Mouse (Mus musculus) hindbrain, embryonic 13.5 days (tissue): Measurements from ENCODE around the gene Cd300e. TPM values are rescaled to one million over a fixed set of nuclear protein-coding genes. Genes with fewer than 3 reads are reported as not detected.
"Not testable (repeated sequence)": the region's sequence is repeated elsewhere in the genome, so short reads cannot be mapped to it uniquely, and the experiment has no call there.

Source experiments
- ATAC-seq: fragments of 200-750 bp; cut with Nextera tagmentation; 2 replicates; pipeline ENCODE4 v1.8.0; 2017; ENCODE audit warnings: moderate TSS enrichment; ENCODE audit not compliant: low FRiP score
- H3K27ac ChIP-seq: fragments of 300-500 bp; sonication (generic); 2 replicates; pipeline ENCODE4 v1.5.1; 2015; ENCODE audit warnings: inconsistent platforms, mild to moderate bottlenecking, moderate library complexity
- H3K27me3 ChIP-seq: fragments of 300-500 bp; sonication (generic); 2 replicates; pipeline ENCODE4 v1.6.1; 2015; ENCODE audit warnings: mild to moderate bottlenecking, inconsistent platforms
- H3K36me3 ChIP-seq: fragments of 300-500 bp; sonication (generic); 2 replicates; pipeline ENCODE4 v1.6.1; 2015; ENCODE audit warnings: mild to moderate bottlenecking, inconsistent platforms
- H3K4me1 ChIP-seq: fragments of 300-500 bp; sonication (generic); replicated peaks from 2 replicates; pipeline ENCODE4 v1.6.1; 2015; ENCODE audit warnings: inconsistent platforms
- H3K4me2 ChIP-seq: fragments of 300-500 bp; sonication (generic); 2 replicates; pipeline ENCODE4 v1.6.1; 2015; ENCODE audit warnings: inconsistent platforms, mild to moderate bottlenecking, moderate library complexity
- H3K4me3 ChIP-seq: fragments of 300-500 bp; sonication (generic); 2 replicates; pipeline ENCODE4 v1.5.1; 2015; ENCODE audit warnings: mild to moderate bottlenecking, inconsistent platforms
- H3K9ac ChIP-seq: fragments of 300-500 bp; sonication (generic); 2 replicates; pipeline ENCODE4 v1.6.1; 2015; ENCODE audit warnings: mild to moderate bottlenecking, inconsistent platforms
- H3K9me3 ChIP-seq: fragments of 300-500 bp; sonication (generic); 2 replicates; pipeline ENCODE4 v1.6.1; 2016; ENCODE audit warnings: inconsistent platforms
- WGBS: fragments of 180-500 bp; shearing (Covaris S2); methylation state at CpG from one replicate; pipeline ENCODE4 v1.1.7; 2015; 5-methylcytosine and 5-hydroxymethylcytosine counted together
- polyA plus RNA-seq: library from polyadenylated mRNA; unstranded; fragments of >200 nt; fragmentation: Nextera tagmentation; extraction: Ambion mirVana; gene quantifications from 2 replicates; pipeline ENCODE4 v1.2.1, GENCODE M21; 2015

Gene Cd300e
- polyA plus RNA-seq, 1 experiment from 2014 or later, result not detected

DNA sequence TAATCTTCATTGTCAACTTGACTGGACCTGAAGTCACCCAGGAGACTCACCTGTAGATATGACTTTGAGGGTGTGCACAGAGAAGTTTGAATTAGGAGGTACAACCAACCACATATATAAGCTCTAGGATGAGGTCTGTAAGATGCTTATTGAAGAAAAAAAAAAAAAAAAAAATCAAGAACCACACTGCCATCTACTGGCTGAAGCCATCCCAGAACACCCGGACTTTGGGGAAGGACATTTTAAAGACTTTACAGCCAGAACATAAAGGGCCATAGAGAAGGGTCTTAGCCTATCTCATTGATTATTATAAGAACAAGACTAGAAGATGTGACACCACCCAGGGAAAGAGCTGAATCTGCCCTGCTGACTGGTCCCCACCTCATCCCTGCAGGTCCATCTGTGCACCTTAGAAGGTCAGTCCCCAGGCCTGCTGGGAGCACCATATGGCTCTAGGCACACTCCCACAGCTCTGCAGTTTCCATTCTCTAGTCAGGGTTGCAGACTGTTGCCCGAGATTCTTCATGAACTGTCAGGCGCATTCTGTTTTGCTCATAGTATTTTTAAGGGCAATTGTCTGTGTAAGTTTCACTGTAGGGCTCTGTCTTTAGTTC lies 12.6 kb downstream of the Cd300e start:
- Histone ChIP-seq H3K4me2 (no peak overlapping the region), H3K9me3 (no peaks in the 10 kb centered on the region), H3K27ac (no peak overlapping the region), H3K27me3 (peaks cover 21% of the 10 kb centered on the region), H3K9ac (no peak overlapping the region), H3K4me1 (no peaks in the 10 kb centered on the region), H3K36me3 (no peaks in the 10 kb centered on the region), H3K4me3 (no peak overlapping the region)
- no peak for ATAC-seq
- WGBS, result 46% methylated on average over 3 of the region's 3 CpGs

DNA sequence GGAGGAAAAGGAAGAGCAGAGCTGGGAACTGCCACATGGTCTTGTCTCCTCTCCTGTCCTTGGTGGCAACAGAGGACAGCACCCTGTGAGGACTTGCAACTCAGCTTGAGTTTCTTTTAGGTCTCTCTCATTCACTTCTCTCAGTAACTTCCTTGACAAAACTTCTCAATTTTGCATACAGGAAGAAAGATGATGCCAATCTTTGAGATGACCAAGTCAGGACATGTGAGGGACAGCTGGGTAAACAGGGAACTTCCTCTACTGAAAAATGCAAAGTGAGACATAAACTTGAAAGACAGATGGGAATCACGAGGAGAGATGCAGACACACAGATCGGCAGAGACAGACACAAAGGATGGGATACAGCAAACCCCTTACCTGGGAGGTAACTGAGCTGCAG lies 13.7 kb downstream of the Cd300e start, which contains the start of gene Cd300ld3:
TSS of gene Cd300ld3 (minus strand) at position 151 of the 400 bp plus-strand sequence.
- ATAC-seq, result no peak
- no peak within 1 kb of the TSS for H3K4me2 ChIP-seq
- H3K4me3 ChIP-seq, result no peak within 1 kb of the TSS
- no peaks in the 10 kb centered on the region for H3K4me1 ChIP-seq
- H3K36me3 ChIP-seq, result no peaks in the 10 kb centered on the region
- H3K27ac ChIP-seq, result no peak within 1 kb of the TSS
- 89% methylated on average over 2 of the region's 2 CpGs for WGBS
- H3K9ac ChIP-seq, result no peak within 1 kb of the TSS
- H3K9me3 ChIP-seq, result no peaks in the 10 kb centered on the region
- H3K27me3 ChIP-seq, result peaks cover 17% of the 10 kb centered on the region

DNA sequence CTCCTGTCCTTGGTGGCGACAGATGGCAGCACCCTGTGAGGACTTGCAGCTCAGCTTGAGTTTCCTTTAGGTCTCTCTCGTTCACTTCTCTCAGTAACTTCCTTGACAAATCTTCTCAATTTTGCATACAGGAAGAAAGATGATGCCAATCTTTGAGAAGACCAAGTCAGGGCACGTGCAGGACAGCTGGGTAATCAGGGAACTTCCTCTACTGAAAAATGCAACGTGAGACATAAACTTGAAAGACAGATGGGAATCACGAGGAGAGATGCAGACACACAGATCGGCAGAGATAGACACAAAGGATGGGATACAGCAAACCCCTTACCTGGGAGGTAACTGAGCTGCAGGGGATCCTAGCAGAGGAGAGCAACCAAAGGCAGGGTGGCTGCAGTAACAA lies 24.3 kb downstream of the Cd300e start, which contains the start of gene Cd300ld5:
TSS of gene Cd300ld5 (minus strand) at position 101 of the 400 bp plus-strand sequence.
- WGBS, result no CpG with 5 or more reads among the region's 6 CpGs
- H3K27me3 ChIP-seq, ATAC-seq, H3K4me2 ChIP-seq, H3K9me3 ChIP-seq, H3K4me1 ChIP-seq, H3K27ac ChIP-seq, H3K36me3 ChIP-seq, H3K4me3 ChIP-seq, H3K9ac ChIP-seq: not testable (repeated sequence)

DNA sequence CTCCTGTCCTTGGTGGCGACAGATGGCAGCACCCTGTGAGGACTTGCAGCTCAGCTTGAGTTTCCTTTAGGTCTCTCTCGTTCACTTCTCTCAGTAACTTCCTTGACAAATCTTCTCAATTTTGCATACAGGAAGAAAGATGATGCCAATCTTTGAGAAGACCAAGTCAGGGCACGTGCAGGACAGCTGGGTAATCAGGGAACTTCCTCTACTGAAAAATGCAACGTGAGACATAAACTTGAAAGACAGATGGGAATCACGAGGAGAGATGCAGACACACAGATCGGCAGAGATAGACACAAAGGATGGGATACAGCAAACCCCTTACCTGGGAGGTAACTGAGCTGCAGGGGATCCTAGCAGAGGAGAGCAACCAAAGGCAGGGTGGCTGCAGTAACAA lies 35.1 kb downstream of the Cd300e start, which contains the start of gene Cd300ld4:
TSS of gene Cd300ld4 (minus strand) at position 101 of the 400 bp plus-strand sequence.
- ATAC-seq, H3K27ac ChIP-seq, H3K9me3 ChIP-seq, H3K4me3 ChIP-seq, H3K27me3 ChIP-seq, H3K36me3 ChIP-seq, H3K4me1 ChIP-seq, H3K9ac ChIP-seq, H3K4me2 ChIP-seq: not testable (repeated sequence)
- WGBS, result no CpG with 5 or more reads among the region's 6 CpGs

DNA sequence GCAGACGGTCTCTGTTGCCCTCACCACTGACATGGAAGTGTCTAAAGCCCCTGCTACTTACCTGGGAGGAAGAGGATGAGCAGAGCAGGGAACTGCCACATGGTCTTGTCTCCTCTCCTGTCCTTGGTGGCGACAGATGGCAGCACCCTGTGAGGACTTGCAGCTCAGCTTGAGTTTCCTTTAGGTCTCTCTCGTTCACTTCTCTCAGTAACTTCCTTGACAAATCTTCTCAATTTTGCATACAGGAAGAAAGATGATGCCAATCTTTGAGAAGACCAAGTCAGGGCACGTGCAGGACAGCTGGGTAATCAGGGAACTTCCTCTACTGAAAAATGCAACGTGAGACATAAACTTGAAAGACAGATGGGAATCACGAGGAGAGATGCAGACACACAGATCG lies 45.9 kb downstream of the Cd300e start, which contains the start of gene Cd300ld2:
TSS of gene Cd300ld2 (minus strand) at position 101 of the 400 bp plus-strand sequence.
- not testable (repeated sequence) for H3K4me3 ChIP-seq, H3K4me2 ChIP-seq, ATAC-seq, H3K27me3 ChIP-seq, H3K4me1 ChIP-seq, H3K36me3 ChIP-seq, H3K9me3 ChIP-seq, H3K27ac ChIP-seq, H3K9ac ChIP-seq
- no CpG with 5 or more reads among the region's 7 CpGs for WGBS

DNA sequence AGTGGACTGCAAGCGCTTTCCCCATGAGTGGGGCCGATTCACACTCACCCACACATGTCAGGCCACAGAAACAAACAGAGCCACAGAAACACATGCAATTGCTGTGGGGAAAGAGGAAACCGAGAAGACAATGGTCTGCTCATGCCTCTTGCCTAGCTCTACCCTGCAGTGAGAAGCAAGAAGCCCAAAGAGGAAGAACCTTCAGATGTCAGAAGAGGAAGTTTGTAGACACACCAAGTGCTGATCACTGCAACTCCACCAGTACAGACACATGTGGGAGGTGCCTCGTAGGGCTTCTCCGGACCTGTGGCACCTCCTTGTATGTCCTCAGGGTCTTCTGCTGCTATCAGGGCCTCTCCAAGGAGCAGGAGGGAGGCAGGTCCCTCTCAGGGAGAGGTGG lies 57.9 kb downstream of the Cd300e start:
- 0 out of 2 replicates have a peak, but pooled peaks cover 3% of the 10 kb centered on the region for H3K27me3 ChIP-seq
- no peaks in the 10 kb centered on the region for H3K9me3 ChIP-seq
- H3K4me3 ChIP-seq, result no peak overlapping the region
- H3K9ac ChIP-seq, result no peak overlapping the region
- 94% methylated on average over 5 of the region's 5 CpGs for WGBS
- no peak for ATAC-seq
- H3K4me2 ChIP-seq, result no peak overlapping the region
- H3K4me1 ChIP-seq, result no peaks in the 10 kb centered on the region
- no peaks in the 10 kb centered on the region for H3K36me3 ChIP-seq
- no peak overlapping the region for H3K27ac ChIP-seq

Other genes starting within 250 kb of the Cd300e start
- gene Gprc5c, start 211.0 kb downstream of the Cd300e start, polyA plus RNA-seq, result 9.9 and 11.9 TPM in 2 replicates
- 0.69 and 1.2 TPM in 2 replicates for gene Cd300a, start 172.1 kb downstream of the Cd300e start, polyA plus RNA-seq
- not detected in 2 replicates for gene Cd300lb, start 127.8 kb downstream of the Cd300e start, polyA plus RNA-seq
- not detected in 2 replicates for gene Cd300c, start 93.0 kb downstream of the Cd300e start, polyA plus RNA-seq
- 0.06 TPM in 1 of 2 replicates, not detected in the other for gene Cd300ld, start 72.3 kb downstream of the Cd300e start, polyA plus RNA-seq
- 0.96 and 2.0 TPM in 2 replicates for gene Cd300c2, start 60.3 kb downstream of the Cd300e start, polyA plus RNA-seq
- not detected in 2 replicates for gene Cd300ld2, start 46.0 kb downstream of the Cd300e start, polyA plus RNA-seq
- gene Cd300ld4, start 35.2 kb downstream of the Cd300e start, polyA plus RNA-seq, result not detected in 2 replicates
- gene Cd300ld5, start 24.4 kb downstream of the Cd300e start, polyA plus RNA-seq, result not detected in 2 replicates
- gene Cd300ld3, start 13.8 kb downstream of the Cd300e start, polyA plus RNA-seq, result not detected in 2 replicates
- gene Rab37, start 29.3 kb upstream of the Cd300e start, polyA plus RNA-seq, result 0.99 and 1.4 TPM in 2 replicates
- gene Cd300lf, start 71.8 kb upstream of the Cd300e start, polyA plus RNA-seq, result 0.12 and 0.27 TPM in 2 replicates
- 42.2 and 55.2 TPM in 2 replicates for gene Slc9a3r1, start 101.2 kb upstream of the Cd300e start, polyA plus RNA-seq
- 11.2 and 12.1 TPM in 2 replicates for gene Tmem104, start 125.3 kb upstream of the Cd300e start, polyA plus RNA-seq
- gene Nat9, start 125.7 kb upstream of the Cd300e start, polyA plus RNA-seq, result 21.5 and 22.0 TPM in 2 replicates
- gene Grin2c, start 205.1 kb upstream of the Cd300e start, polyA plus RNA-seq, result 0.22 TPM in 2 replicates
- gene Fdxr, start 214.9 kb upstream of the Cd300e start, polyA plus RNA-seq, result 18.1 and 20.8 TPM in 2 replicates
- 0.73 and 0.79 TPM in 2 replicates for gene Fads6, start 235.5 kb upstream of the Cd300e start, polyA plus RNA-seq
- gene Otop2, start 245.0 kb upstream of the Cd300e start, polyA plus RNA-seq, result not detected in 2 replicates